Mouse (Mus musculus) kidney, postnatal 36 days (tissue): ENCODE data around the gene Alg12.

Source experiments
- DNase-seq, 2 experiments: peaks; one replicate each; pipeline ENCODE4 v3.0.0; 2021 to 2022; ENCODE audit warnings: mixed read lengths in 2 of 2

Alg12 gene

DNA sequence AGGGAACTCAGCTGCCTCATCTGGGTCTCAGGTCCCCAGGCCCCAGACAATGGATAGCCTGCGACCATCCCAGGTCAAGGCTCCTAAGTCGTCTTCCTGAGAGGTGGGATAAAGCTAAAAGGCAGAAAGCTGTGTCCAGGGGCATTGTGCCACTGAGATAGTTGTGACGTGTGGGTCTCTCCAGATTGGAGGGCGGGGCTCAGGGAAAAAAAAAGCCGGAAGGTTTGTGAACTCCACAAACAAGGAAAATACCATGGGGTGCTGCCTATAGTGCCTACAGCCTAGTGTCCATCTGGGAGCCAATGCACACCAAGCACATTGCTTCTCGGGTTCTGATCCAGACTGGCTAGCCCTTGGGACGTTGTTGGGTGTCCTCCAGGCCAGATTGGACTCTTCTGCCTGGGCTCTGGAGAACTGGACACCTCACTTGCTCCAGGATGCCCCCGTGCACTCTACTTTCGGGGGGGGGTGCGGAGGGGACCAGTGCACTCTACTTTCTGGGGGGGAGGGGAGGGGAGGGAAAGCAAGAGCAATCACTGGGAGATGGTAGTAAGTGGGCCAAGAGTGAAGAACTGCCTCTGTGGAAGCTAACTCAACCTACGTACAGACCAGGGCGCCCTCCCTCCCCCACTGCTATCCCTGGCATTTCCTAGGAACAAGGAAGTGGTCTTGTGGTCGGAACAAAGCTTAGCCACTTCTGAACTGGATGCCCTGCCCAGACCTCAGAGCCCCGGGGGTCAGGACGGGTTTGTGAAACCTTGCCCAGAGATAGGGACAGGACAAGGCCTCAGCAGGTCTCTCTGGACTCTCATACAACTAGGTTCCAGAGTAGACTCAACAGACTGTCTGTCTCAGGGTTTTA is 36.1 kb upstream of the Alg12 start:
- DNase-seq = peak; percentile 66 to 68

DNA sequence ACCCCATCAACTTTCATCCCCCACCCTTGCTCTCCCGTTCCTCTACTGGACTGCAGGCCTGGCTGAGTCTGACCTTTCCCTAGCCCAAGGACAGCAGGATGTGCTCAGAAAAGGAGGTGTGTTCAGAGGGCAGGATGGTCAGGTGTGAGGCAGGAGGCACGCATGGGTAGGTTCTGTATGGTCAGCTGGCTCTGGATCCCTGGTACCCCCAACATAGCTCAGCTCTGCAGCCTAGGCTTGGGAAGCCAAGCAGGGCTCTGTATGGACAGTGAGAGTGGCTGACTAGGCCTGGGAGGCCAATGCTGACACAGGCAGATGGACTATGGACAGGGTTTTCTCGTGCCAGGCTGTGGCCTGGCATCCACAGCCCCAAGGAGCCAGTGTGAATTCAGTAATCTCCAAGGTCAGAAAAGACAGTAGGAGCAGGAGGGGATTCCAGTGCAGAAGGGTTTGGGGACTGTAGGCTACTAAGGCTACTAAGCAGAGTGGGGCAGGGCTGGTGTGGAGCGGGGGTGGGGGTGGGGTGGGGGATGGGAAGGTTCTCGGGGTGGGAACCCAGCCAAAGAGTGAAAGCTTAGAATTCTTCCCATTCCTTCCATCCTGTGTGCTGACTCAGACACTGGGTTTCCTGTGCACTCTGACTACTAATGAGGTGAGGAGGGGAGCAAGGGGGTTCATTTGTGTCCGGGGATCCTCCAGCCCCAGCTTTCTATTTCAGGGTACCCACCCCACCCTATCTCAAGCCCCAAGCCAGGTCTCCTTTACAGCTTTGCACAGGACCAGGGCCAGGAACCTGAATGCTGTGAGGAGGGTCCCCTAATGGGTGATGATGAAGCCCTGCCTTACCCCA is 35.2 kb upstream of the Alg12 start:
- peak; percentile 79 to 93 for DNase-seq

GRCm38 (mm10) chr15:88853106-88853505 is 34.0 kb upstream of the Alg12 start:
- DNase-seq = peak in 1 of 2 experiments; percentile 43

- peak; percentile 83 to 93 for DNase-seq
Measured at GRCm38 (mm10) chr15:88851507-88852149, 32.5 kb upstream of the Alg12 start.

DNA sequence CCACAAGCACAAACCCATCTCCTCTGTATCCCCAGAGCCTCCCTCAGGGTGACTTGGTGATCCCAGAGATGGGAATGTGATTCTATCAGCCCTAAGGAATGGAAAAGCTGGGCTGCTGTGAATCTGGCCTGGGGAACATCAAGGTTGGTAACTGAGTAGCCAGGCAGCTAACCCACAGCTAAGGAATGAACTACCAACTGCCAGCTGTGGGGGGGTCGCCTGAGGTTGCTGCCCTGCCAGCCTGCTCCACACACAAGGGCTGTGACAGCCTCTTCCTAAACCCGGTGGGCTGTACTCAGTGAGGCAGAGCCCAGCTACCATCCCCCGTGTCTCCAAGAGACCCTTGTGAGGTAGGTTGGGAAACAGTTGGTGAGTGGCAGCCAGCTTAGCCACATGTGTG is 32.0 kb upstream of the Alg12 start:
- DNase-seq = peak; percentile 80 to 84

DNA sequence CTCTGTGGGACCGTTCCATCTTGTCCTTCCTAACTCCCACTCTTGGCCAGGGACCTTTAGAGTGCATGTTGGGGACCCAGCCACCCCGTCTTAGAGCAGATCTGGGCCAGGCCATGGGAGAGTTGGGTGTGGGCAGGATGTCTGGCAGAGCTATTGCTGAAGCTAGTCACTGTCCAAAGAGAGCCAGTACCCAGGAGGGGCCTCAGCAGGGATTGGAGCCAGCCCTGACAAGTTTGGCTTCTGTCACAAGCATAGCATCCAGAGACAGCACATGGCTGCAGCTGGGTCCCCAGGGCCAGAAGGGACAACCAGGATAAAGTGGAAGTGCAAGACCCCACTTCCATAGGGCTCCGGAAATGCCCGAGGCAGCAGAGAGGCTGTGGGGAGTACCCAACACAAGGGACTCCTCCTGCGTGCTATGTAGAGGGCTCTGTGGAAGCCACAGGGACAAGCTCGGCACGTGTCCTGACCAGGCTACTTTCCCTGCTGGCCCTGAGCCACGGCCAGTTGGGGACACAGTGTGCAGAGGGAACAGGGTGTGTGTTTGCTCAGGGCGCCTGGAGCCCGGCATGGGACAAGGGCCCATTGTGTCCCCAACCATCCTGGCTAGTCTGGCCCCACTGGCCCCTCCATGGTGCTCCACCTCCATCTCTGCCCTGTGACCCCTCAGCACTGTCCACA is 31.2 kb upstream of the Alg12 start:
- peak; percentile 94 to 97 for DNase-seq

GRCm38 (mm10) chr15:88849621-88850020 is 30.5 kb upstream of the Alg12 start:
- no peak for DNase-seq

DNA sequence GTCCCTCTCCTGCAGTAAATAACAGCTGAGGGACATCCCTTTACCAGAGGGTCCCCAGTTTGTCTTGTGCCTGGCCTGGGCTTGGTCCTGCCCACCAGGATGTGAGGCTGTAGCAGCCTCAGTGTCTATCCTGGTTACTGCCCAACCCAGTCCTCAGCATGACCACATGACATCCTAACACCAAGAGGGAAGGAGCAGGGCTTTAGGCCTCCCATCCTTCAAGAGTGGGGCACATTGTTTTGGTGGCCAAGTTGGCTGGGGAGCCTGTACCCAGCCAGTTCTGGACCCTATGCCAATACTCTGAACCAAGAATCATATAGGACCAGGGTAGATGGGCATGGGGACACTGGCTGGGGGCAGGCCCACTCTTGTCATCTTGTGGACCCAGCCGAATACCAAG is 29.5 kb upstream of the Alg12 start:
- DNase-seq = no peak

DNA sequence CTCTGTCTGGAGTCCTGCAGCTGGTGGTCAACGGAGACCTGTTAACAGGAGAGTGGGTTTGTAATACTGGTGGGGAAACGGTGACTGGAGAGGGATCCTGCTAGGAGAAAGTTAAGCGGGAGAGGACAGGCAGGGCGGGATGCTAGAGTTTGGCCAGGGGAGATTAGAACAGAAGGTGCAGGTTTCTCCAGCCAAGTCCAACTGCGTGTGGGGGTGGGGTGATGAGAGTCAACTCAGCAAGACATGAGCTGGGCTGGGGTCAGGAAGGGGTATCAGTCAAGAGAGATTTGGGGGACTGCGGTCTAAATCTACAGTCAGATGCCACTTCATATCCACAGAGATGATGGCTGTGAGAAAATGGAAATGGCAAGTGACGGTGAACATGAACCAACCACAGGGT is 25.8 kb upstream of the Alg12 start:
- no peak for DNase-seq

DNA sequence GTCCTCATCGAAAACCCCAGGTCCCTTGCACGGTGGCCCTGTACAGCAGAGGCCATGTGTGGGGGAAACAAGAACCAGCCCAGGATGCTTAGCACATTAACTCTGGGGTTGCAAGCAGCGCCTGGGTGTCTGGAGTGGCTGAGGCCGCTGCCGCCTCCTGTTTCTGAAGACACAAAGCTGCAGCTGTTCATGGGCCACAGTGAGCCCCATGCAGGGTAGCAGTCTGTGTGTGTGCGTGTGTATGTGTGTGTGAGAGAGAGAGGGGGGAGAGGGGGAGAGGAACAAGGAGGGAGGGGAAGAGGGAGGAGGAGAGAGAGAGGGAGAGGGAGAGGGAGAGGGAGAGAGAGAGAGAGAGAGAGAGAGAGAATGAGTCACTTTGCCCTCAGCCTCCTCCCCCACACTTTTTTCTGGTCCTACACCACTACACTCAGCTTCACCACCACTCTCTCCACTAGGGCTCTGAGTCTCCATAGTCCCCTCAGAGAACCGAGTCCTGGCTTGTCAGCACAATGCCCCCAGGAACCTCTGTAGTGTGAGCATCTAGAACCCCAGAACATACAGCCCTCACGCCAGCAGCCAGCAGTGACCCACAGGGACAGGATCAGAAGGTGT is 24.5 kb upstream of the Alg12 start:
- no peak for DNase-seq

GRCm38 (mm10) chr15:88842300-88842673 is 23.2 kb upstream of the Alg12 start:
- DNase-seq = no peak

GRCm38 (mm10) chr15:88841580-88842299 is 22.6 kb upstream of the Alg12 start:
- DNase-seq = no peak

DNA sequence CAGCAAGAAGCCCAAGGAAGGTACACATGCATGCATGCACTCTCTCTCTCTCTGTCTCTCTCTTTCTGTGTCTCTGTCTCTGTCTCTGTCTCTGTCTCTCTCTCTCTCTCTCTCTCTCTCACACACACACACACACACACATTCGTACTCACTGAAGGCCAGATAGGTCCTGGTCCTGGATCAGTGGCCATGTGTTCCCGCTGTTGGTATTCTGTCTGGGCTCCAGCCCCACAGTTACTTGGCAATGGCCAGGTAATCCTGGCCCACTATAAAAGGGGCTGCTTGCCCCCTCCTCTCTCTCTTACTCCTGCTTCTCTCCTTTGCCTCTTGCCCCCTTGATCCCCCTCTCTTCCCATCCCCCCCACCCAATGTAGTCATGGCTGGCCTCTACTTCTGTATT is 22.0 kb upstream of the Alg12 start:
- DNase-seq = no peak

DNA sequence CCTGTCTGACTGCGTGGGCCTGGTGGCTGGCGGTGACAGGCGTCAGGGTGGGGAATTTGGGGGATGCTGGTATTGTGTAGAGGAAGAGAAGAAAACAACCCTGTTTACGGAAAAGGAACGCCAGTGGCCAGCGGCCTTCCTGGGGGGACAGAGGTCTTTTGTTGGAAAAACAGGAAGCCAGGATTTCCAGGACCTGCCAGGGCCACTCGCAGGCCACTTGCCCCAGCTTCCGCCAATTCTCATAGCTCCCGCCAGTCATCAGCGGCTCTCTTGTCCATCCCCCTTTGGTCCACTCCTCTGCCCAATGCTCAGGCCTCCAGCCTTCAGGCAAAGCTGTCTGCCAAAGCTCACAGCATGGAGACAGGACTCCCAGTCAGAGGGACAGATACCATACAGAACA is 21.0 kb upstream of the Alg12 start:
- DNase-seq = peak; percentile 76 to 87

GRCm38 (mm10) chr15:88839271-88839670 is 20.2 kb upstream of the Alg12 start:
- DNase-seq = peak; percentile 89 to 90

DNA sequence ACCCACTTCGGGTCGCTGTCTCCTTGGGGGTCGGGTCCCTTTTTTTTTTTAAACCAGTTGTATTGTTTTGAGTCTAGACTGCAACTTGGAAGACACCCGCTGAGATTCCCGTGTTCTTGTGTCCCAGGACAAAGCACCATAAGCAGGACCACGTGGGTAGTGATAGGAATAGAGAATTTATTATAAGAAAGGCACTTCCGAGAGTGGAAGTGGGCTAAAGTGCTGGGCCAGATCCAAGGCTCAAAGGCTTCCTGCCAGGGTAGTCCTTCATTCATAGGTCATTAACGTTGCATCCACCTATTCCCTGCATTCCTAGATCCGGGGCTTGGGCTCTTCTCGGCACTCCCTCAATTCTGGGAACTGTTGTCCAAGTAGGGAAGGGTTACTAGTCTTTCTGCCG is 18.9 kb upstream of the Alg12 start:
- peak; percentile 79 to 80 for DNase-seq

- peak; percentile 88 to 90 for DNase-seq
Measured at GRCm38 (mm10) chr15:88837199-88837932, 18.2 kb upstream of the Alg12 start.

- no peak for DNase-seq
Measured at GRCm38 (mm10) chr15:88836571-88836970, 17.5 kb upstream of the Alg12 start.

GRCm38 (mm10) chr15:88836031-88836430 is 16.9 kb upstream of the Alg12 start:
- DNase-seq = peak in 1 of 2 experiments; percentile 62

DNA sequence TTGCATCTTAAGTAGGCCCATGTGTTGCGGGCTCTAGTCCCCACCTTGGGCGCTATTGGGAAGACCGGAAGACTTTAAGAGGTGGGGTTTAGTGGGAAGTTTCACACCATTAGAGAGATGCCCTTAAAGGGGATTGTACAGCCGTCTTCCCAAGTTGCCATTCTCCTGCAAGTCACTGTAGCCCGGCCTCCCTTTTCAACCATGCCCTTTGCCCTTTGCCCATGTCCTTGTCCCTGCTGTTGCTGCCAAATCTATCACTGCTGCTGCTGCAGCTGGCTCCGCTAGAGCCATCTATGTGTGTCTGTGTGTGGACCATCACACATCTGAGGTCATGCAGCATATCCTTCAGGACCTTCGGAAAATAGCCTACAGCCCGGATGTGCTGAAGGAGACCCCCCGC is 13.4 kb upstream of the Alg12 start:
- DNase-seq = peak; percentile 76 to 80

- peak; percentile 96 to 98 for DNase-seq
Measured at GRCm38 (mm10) chr15:88831482-88831881, 12.4 kb upstream of the Alg12 start.
